Mouse (Mus musculus): ENCODE data around the gene Krt13. TPM values are rescaled to one million over a fixed set of nuclear protein-coding genes. Genes with fewer than 3 reads are reported as not detected.
A peak's percentile ranks its signal among the peaks of the same experiment; 100 is the strongest.

Gene Krt13
- not detected in 2 replicates for polyA plus RNA-seq (2015; fragmentation: Nextera tagmentation; extraction: Ambion mirVana)

GRCm38 (mm10) chr11:100121466-100121865 lies at the start of gene Krt13:
TSS of gene Krt13 (minus strand) at chr11:100121566.
- Histone ChIP-seq H3K27me3 (ENCODE audit: insufficient read depth, low read length) (no peaks in the 10 kb centered on the region), H3K4me1 (ENCODE audit: insufficient read depth) (no peaks in the 10 kb centered on the region), H3K27ac (ENCODE audit: low read depth) (no peak within 1 kb of the TSS), H3K4me2 (ENCODE audit: low read depth, low read length) (no peak within 1 kb of the TSS), H3K9ac (replicated peaks) (no peak within 1 kb of the TSS), H3K9me3 (ENCODE audit: low read length) (no peaks in the 10 kb centered on the region), H3K4me3 (ENCODE audit: low read depth, low read length) (no peak within 1 kb of the TSS), H3K36me3 (replicated peaks; ENCODE audit: insufficient read depth, low read length) (no peaks in the 10 kb centered on the region)
- WGBS (ENCODE audit: insufficient replicate concordance), result 73% methylated on average over 3 of the region's 3 CpGs
- no peak for DNase-seq
- ATAC-seq, result no peak
- TF ChIP-seq EP300 (IDR thresholded peaks at IDR 0.05; ENCODE audit: low read depth) (no peak), CTCF (IDR thresholded peaks at IDR 0.05; ENCODE audit: low read depth) (no peak)

- Histone ChIP-seq H3K4me3 (ENCODE audit: low read depth, low read length) (no peak overlapping the region), H3K36me3 (replicated peaks; ENCODE audit: insufficient read depth, low read length) (no peaks in the 10 kb centered on the region), H3K4me2 (ENCODE audit: low read depth, low read length) (no peak overlapping the region), H3K27ac (ENCODE audit: low read depth) (no peak overlapping the region), H3K27me3 (ENCODE audit: insufficient read depth, low read length) (no peaks in the 10 kb centered on the region), H3K9ac (replicated peaks) (no peak overlapping the region), H3K9me3 (ENCODE audit: low read length) (no peaks in the 10 kb centered on the region), H3K4me1 (ENCODE audit: insufficient read depth) (no peaks in the 10 kb centered on the region)
- DNase-seq, result peak; percentile 75
- peak; percentile 81 for TF ChIP-seq CTCF (IDR thresholded peaks at IDR 0.05; ENCODE audit: low read depth)
- no peak for TF ChIP-seq EP300 (IDR thresholded peaks at IDR 0.05; ENCODE audit: low read depth)
- peak; percentile 59; the same call in 1 of the 2 replicates for ATAC-seq
- WGBS (ENCODE audit: insufficient replicate concordance), result 24% methylated on average over 14 of the region's 14 CpGs
Measured at GRCm38 (mm10) chr11:100168765-100169762, 47.7 kb upstream of the Krt13 start.

- Histone ChIP-seq H3K4me3 (ENCODE audit: low read depth, low read length) (no peak overlapping the region), H3K36me3 (replicated peaks; ENCODE audit: insufficient read depth, low read length) (no peaks in the 10 kb centered on the region), H3K4me2 (ENCODE audit: low read depth, low read length) (no peak overlapping the region), H3K9ac (replicated peaks) (no peak overlapping the region), H3K9me3 (ENCODE audit: low read length) (no peaks in the 10 kb centered on the region), H3K27ac (ENCODE audit: low read depth) (no peak overlapping the region), H3K4me1 (ENCODE audit: insufficient read depth) (no peaks in the 10 kb centered on the region), H3K27me3 (ENCODE audit: insufficient read depth, low read length) (no peaks in the 10 kb centered on the region)
- TF ChIP-seq EP300 (IDR thresholded peaks at IDR 0.05; ENCODE audit: low read depth) (no peak), CTCF (IDR thresholded peaks at IDR 0.05; ENCODE audit: low read depth) (no peak)
- DNase-seq (no peak), ATAC-seq (no peak)
- WGBS (ENCODE audit: insufficient replicate concordance), result 50% methylated on average over 8 of the region's 8 CpGs
Measured at GRCm38 (mm10) chr11:100168071-100168470, 46.7 kb upstream of the Krt13 start.

- H3K4me2 ChIP-seq (ENCODE audit: low read depth, low read length), result no peak overlapping the region
- no peak for TF ChIP-seq EP300 (IDR thresholded peaks at IDR 0.05; ENCODE audit: low read depth)
- TF ChIP-seq CTCF (IDR thresholded peaks at IDR 0.05; ENCODE audit: low read depth), result no peak
- no peak overlapping the region for H3K27ac ChIP-seq (ENCODE audit: low read depth)
- H3K9me3 ChIP-seq (ENCODE audit: low read length), result no peaks in the 10 kb centered on the region
- no peaks in the 10 kb centered on the region for H3K4me1 ChIP-seq (ENCODE audit: insufficient read depth)
- 48% methylated on average over 7 of the region's 7 CpGs for WGBS (ENCODE audit: insufficient replicate concordance)
- H3K9ac ChIP-seq (replicated peaks), result no peak overlapping the region
- DNase-seq, result no peak
- H3K27me3 ChIP-seq (ENCODE audit: insufficient read depth, low read length), result no peaks in the 10 kb centered on the region
- ATAC-seq, result no peak
- no peaks in the 10 kb centered on the region for H3K36me3 ChIP-seq (replicated peaks; ENCODE audit: insufficient read depth, low read length)
- no peak overlapping the region for H3K4me3 ChIP-seq (ENCODE audit: low read depth, low read length)
Measured at GRCm38 (mm10) chr11:100164392-100164791, 43.0 kb upstream of the Krt13 start.

- H3K36me3 ChIP-seq (replicated peaks; ENCODE audit: insufficient read depth, low read length), result no peaks in the 10 kb centered on the region
- H3K27me3 ChIP-seq (ENCODE audit: insufficient read depth, low read length), result no peaks in the 10 kb centered on the region
- no peak for ATAC-seq
- H3K4me1 ChIP-seq (ENCODE audit: insufficient read depth), result no peaks in the 10 kb centered on the region
- H3K27ac ChIP-seq (ENCODE audit: low read depth), result no peak overlapping the region
- H3K9ac ChIP-seq (replicated peaks), result no peak overlapping the region
- WGBS (ENCODE audit: insufficient replicate concordance), result 60% methylated on average over 6 of the region's 6 CpGs
- TF ChIP-seq EP300 (IDR thresholded peaks at IDR 0.05; ENCODE audit: low read depth) (no peak), CTCF (IDR thresholded peaks at IDR 0.05; ENCODE audit: low read depth) (no peak)
- no peaks in the 10 kb centered on the region for H3K9me3 ChIP-seq (ENCODE audit: low read length)
- no peak overlapping the region for H3K4me3 ChIP-seq (ENCODE audit: low read depth, low read length)
- DNase-seq, result no peak
- no peak overlapping the region for H3K4me2 ChIP-seq (ENCODE audit: low read depth, low read length)
Measured at GRCm38 (mm10) chr11:100157908-100158477, 36.6 kb upstream of the Krt13 start.

GRCm38 (mm10) chr11:100157331-100157730 lies 36.0 kb upstream of the Krt13 start:
- H3K4me3 ChIP-seq (ENCODE audit: low read depth, low read length), result no peak overlapping the region
- 62% methylated on average over 3 of the region's 3 CpGs for WGBS (ENCODE audit: insufficient replicate concordance)

More at GRCm38 (mm10) chr11:100157331-100157730, 36.0 kb upstream of the Krt13 start:
- Histone ChIP-seq H3K9me3 (ENCODE audit: low read length) (no peaks in the 10 kb centered on the region), H3K9ac (replicated peaks) (no peak overlapping the region), H3K27me3 (ENCODE audit: insufficient read depth, low read length) (no peaks in the 10 kb centered on the region), H3K4me1 (ENCODE audit: insufficient read depth) (no peaks in the 10 kb centered on the region), H3K36me3 (replicated peaks; ENCODE audit: insufficient read depth, low read length) (no peaks in the 10 kb centered on the region), H3K27ac (ENCODE audit: low read depth) (no peak overlapping the region), H3K4me2 (ENCODE audit: low read depth, low read length) (no peak overlapping the region)
- DNase-seq (no peak), ATAC-seq (no peak)
- no peak for TF ChIP-seq CTCF (IDR thresholded peaks at IDR 0.05; ENCODE audit: low read depth)
- no peak for TF ChIP-seq EP300 (IDR thresholded peaks at IDR 0.05; ENCODE audit: low read depth)
